Mouse (Mus musculus) thymus, postnatal 4 days (tissue): ENCODE data around the gene Uts2.
A peak's percentile ranks its signal among the peaks of the same experiment; 100 is the strongest.

Experiments
- DNase-seq: peaks from one replicate; pipeline ENCODE4 v3.0.0; 2021

Uts2 gene

DNA sequence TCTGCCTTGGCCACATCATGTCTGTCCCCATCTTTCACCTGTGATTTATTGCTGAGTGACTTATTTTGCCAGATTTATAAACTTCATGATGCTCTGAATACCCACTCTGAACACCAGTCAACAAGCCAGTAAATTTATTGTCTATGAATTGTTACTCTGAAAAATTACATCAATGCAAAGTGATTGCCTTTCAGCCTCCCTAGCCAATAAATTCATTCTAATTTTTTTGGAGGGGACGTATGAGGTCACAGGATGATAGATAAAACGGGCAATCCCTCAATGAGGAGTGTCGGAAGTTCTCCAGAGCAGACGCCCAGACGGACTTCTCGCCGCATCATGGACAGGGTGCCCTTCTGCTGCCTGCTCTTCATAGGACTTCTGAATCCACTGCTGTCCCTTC lies at the start of gene Uts2:
Gene Uts2 (plus strand): TSS at position 301 of the 400 bp plus-strand sequence.
- no peak for DNase-seq

DNA sequence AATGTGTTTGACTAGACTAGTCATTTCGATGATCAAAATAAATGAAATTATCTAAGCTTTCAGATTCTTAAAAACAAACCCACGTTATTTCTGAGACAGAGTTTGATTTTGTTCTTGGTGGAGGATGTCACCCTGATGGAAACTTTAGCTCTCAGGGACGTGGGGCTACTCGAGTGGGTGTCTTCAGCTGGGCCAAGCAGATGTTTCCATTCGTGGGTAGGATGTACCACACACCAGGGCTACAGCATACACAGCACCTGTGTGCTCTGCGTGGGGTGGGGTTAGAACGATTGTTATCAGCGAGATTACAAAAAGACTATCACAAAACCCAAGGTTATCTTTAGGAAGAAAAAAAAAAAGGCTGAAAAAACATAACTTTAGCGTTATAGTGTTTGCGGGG lies 45.9 kb upstream of the Uts2 start:
- DNase-seq, result no peak

DNA sequence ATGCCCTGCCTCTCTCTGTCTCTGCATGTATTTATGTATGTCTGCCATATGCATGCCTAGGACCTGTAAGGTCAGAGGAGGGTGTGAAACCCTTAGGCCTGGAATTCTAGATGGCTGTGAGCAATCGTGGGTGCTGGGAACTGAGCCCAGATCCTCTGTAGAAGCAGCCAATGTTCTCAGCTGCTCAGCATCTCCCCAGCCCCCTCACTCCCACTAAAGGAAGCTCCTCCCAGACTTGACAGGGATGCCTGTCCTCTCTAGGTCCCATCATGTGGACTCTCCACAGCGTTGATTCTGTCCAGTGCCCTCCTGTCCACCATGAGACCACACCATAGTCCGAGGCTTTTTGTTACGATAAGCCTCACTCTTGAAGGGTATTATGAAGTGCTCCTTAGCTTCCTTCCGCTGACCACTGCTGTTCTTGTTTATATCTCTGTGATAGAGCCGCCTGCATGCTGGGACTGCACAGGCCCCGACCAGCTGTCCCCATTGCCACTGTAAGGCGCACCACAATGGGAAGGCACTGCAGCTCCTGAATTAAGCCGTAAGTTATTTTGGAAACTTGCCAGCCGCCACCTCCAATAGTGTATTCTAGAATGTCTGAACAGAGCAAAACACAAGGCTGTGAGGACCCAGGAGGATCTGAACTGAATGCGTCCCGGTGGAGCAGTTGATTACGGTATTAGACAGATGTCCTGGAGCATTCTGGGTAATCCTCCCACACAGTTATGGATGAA lies 40.4 kb upstream of the Uts2 start:
- DNase-seq, result no peak

DNA sequence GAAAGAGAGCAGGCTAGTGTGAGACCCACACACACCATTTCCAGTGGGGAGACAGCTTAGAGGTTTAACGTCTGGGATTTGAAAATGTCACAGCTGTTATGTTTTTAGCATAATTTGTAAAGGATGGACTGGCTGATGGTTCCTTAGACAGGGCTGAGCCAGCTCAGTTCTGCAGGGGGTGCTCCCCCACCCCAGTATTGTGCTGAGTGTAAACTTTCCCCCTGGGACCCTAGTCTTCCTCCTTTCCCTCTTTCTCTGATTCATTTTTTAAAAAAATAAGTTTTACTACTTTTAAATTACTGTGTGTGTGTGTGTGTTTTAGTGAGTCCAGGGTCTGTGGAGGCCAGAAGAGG lies 39.8 kb upstream of the Uts2 start:
- DNase-seq, result no peak

DNA sequence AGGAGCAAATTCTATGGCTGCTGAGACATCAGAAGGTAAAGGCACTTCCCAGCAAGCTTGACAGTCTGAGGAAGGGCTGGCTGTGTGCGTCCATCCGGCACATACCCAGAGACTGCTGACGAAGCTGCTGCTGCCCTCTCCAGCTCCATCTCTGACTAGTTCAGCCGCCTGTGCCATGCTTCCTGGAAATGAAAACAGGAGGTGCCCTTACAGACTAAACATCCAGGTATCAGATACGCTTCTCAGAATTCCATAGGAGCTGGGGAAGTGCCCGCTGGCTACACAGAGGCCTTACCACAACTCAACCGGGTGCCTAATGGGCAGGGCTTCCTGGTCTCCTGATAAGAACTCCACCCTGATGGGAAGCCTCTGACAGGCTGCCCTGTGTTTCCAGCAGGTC lies 38.4 kb upstream of the Uts2 start:
- DNase-seq, result no peak

GRCm38 (mm10) chr4:150962231-150962630 lies 34.7 kb upstream of the Uts2 start:
- no peak for DNase-seq

- DNase-seq, result no peak
Measured at GRCm38 (mm10) chr4:150963711-150964110, 33.2 kb upstream of the Uts2 start.

DNA sequence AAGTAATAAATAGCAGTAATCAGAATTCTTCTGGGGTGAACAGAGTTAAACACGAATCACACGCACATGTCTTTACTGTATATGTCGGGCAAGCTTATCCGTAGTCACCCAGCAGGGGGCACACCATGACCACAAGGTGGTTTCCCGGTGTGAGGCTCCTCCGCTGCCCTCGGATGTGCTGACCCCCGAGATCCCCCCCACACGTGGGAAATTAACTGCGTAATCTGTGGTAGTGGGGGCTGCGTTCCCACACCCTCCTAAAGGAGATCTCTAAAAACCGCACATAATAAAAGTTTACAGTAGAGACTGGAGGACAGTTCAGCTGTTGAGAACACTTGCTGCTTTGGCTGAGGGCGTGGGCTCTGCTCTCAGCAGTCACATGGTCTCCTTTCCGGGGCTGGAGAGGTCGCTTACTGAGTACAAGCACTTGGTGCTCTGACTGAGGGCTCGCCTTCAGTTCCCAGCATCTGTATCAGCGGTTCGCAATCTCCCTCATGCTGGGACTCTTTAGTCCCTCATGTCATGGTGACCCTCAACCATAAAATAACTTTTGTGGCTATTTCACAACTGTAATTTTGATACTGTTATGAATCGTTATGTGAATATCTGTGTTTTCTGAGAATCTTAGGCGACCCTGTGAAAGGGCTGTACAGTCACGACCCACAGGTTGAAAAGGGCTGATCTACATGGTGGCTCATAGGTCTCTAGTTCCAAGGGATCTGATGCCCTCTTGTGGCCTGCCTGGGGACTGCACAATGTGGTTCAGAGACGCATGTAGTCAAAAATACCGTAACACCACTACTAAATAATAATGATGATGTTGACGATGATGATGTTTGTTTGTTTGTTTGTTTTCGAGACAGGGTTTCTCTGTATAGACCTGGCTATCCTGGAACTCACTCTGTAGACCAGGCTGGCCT lies 32.0 kb upstream of the Uts2 start:
- peak; percentile 96 for DNase-seq

- peak; percentile 33 for DNase-seq
Measured at GRCm38 (mm10) chr4:150965555-150965951, 31.3 kb upstream of the Uts2 start.

- peak; percentile 85 for DNase-seq
Measured at GRCm38 (mm10) chr4:150966556-150966955, 30.3 kb upstream of the Uts2 start.

GRCm38 (mm10) chr4:150968956-150969355 lies 27.9 kb upstream of the Uts2 start:
- no peak for DNase-seq

DNA sequence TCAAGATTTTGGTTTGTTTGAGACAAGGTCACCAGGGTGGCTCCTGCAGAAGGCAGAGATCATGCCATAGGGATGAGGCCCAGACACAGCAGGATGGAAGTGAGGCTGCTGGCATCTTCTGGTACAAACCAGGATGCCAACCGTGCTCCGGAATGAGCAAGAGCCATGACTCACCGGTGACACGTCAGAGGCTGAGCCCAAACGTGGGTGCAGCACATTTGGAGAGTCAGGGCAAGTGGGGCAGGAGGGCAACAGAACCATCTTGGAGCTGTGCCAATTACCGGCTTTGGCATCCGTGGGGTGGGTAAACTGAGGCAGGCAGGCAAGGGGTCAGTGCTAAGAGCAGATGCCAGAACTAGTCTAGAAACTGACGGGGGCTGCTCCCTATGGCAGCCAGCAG lies 23.6 kb upstream of the Uts2 start:
- no peak for DNase-seq

DNA sequence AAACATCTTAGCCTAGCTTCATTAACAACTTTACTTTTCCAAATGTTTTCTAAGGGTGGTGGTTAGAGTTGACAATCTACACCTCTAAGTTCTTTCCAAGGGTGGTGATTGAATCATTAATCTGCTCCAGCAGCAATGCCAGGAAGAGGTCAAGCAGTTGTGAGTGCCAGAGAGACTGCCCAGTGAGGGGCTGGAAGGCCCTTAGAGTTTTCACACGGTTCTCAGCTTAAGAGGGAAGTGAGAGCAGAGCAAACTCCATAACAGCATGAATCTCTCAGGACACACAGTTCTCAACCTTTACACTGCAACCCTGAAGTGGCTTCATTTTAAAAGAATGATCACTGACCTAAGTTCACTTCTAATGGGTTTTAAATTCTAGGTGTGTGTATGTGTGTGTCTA lies 21.8 kb upstream of the Uts2 start:
- DNase-seq, result no peak

DNA sequence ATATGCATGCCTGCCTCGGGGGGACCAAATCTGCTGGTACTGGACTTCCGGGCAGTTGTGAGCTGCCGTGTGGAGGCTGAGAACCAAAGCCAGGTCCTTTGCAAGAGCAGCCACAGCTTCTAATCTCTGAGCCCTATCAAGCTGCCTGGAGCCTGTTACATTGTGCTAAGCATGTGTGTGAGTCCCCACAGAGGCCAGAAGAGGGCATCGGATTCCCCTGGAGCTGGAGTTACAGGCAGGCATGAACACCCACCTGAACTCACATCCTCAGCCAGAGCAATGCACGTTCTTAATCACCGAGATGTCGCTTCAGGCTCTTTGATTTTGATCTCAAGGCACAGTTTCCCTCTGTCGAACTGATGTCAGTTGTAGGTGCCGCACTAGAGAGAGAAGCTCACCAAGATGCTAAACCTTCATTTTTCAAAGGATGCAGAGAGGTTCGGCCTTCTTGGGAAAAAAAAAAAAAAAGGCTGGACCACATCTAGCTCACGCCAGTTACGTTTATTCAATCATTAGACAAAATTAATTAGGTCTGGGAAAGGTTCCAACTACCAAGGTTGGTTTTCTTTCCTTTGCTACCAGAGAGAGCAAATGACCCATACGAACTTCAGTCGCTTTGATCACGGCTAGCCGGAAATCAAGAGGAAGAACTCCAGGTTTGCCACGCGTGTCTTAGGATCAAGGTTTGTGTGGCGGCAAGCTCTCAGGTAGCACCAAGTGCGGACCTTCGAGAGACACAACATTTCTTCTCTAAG lies 18.6 kb upstream of the Uts2 start:
- DNase-seq, result no peak

- no peak for DNase-seq
Measured at GRCm38 (mm10) chr4:150979455-150979854, 17.4 kb upstream of the Uts2 start.

- no peak for DNase-seq
Measured at GRCm38 (mm10) chr4:150980153-150980552, 16.7 kb upstream of the Uts2 start.

DNA sequence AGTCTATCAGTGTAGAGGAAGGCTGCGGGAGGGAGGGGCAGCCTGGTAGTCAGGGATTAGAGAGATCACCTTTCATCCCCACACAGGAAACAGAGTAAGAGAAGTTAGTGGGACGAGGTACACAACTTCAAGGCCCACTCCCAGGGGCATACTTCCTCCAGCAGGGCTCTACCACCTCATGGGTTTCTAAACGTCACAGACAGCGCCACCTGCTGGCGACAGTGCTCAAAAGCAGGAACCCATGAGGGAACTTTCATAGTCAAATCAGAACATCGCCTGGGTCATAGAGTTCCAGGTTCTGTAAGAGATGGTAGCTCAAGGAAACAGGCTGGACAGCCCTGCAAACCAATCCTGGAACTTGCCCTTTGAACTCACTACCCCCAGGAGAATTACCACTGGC lies 6.7 kb upstream of the Uts2 start:
- DNase-seq, result peak; percentile 68

- DNase-seq, result no peak
Measured at GRCm38 (mm10) chr4:150998626-150999025, 1.7 kb downstream of the Uts2 start.

- DNase-seq, result no peak
Measured at GRCm38 (mm10) chr4:151001397-151001796, 4.5 kb downstream of the Uts2 start.

DNA sequence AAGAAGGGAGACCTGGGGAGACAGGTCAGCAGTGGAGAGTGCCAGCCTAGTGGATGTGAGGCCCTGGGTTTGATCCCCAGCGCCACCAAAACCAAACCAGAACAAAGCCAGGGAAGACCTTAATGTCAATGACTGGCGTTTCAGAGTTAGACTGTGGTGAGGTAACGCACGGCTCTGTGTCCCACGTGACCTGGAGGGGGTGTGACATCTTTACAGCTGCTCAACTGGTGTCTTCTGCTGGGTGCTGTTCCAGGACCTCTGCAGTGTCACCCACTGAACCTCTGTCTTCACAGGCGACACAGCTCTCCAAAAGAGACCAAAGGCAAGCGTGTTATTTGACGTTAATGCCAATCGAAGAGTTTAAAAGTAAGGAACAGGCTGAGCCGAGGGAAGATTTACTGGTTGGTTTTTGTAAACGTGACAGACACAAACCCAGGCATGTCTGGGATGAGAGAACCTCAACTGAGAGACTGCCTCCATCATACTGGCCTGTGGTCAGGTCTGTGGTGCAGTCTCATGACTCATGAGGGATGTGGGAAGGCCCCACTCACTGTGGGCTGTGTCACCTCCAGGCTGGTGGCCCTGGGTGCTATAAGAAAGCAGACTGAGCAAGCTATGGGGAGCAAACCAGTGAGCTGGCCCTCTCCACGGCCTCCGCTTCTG lies 8.9 kb downstream of the Uts2 start:
- peak; percentile 60 for DNase-seq

- peak; percentile 86 for DNase-seq
Measured at GRCm38 (mm10) chr4:151006945-151007344, 10.0 kb downstream of the Uts2 start.

GRCm38 (mm10) chr4:151010316-151010715 lies 13.4 kb downstream of the Uts2 start:
- DNase-seq, result no peak

DNA sequence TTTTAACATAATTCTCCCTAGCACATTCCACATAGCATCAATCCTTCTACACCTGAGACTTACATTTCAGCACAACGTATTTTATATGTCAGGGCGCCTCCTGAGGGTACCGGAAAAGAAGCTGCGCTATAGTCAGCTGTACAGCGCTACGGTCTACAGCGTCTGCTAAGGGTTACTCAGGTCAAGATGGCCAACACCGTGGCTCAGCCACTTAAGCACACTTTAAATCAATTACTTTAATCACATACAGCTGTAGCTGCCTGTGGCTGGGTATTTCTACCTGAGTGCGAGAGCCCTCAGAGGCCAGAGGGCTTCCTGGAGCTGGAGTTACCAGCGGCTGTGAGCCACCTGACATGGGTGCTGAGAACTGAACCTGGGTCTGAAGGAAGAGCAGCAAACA lies 19.0 kb downstream of the Uts2 start:
- DNase-seq, result no peak
